Mouse (Mus musculus): ENCODE measurements around the gene Poc5.

- TF ChIP-seq KAT2A (conservative IDR thresholded peaks at IDR 0.05; ENCODE audit: low read depth, low read length), result no peak
- TF ChIP-seq POLR2A (IDR thresholded peaks at IDR 0.05; ENCODE audit: control insufficient read depth in 1 of 2, insufficient read depth in 1 of 2, low read depth in 1 of 2, low read length in 2 of 2, poor library complexity in 1 of 2), result no peak
- TF ChIP-seq ZNF384 (IDR thresholded peaks at IDR 0.05; ENCODE audit: low read depth, low read length), result no peak
- no peak for TF ChIP-seq CHD1 (IDR thresholded peaks at IDR 0.05; ENCODE audit: low read depth, low read length)
- no peak for TF ChIP-seq ZKSCAN1 (IDR thresholded peaks at IDR 0.05; ENCODE audit: low read depth, low read length)
- no peak for TF ChIP-seq NRF1 (IDR thresholded peaks at IDR 0.05; ENCODE audit: insufficient read depth, low read depth, low read length, poor library complexity, severe bottlenecking)
- no peak for TF ChIP-seq MAFK (IDR thresholded peaks at IDR 0.05; ENCODE audit: borderline replicate concordance, low read depth, low read length)
- no peak for TF ChIP-seq MAZ (IDR thresholded peaks at IDR 0.05; ENCODE audit: low read depth, low read length)
- TF ChIP-seq CTCF (IDR thresholded peaks at IDR 0.05 in 2 of 3, conservative IDR thresholded peaks at IDR 0.05 in 1 of 3; ENCODE audit: control insufficient read depth in 1 of 3, insufficient read depth in 1 of 3, low read depth in 2 of 3, low read length in 3 of 3, poor library complexity in 1 of 3, severe bottlenecking in 1 of 3), result no peak
- no peak for TF ChIP-seq GATA1 (IDR thresholded peaks at IDR 0.05; ENCODE audit: low read depth, low read length)
- no peak for TF ChIP-seq ZMIZ1 (IDR thresholded peaks at IDR 0.05; ENCODE audit: low read depth, low read length)
These were observed 63.5 kb downstream of the Poc5 start for GRCm38 (mm10) chr13:96451386-96452140.
